Mouse (Mus musculus) left cerebral cortex, postnatal 4 days (tissue): ENCODE measurements at regions not wholly inside any gene's neighbourhood (a gene's known extent, or its start where the extent isn't known, plus 50 kb on each side); places are given as distances from the start of the nearest gene placed in this dataset.

Source experiments
- DNase-seq: peaks from one replicate; pipeline ENCODE4 v3.0.0-alpha.2; 2022
- intact Hi-C: fragments of 180-260 bp; cut with DNase I; formaldehyde crosslinking; loops from one replicate; pipeline ENCODE4 v1.15.1; 2025

DNA sequence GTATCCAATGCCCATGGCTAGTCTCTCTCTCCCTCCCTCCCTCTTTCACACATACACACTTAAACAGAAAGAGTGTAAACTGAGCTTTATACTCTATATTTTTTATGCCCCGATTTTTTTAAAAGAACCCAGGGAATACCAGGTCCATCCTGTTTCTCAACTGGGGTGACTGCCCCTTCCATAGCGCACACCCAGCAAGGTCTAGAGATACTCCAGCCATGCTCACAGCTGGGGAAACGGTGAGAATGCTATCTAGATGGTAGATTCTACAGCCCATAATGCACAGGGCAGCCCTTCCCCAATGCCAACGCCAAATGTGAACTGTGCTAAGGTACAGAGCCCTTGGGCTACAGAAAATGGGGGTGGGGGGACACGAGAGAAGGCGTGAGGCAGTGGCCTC lies 51.2 kb upstream of the Tln2 start:
- intact Hi-C loops: no loop called here
- no peak for DNase-seq

DNA sequence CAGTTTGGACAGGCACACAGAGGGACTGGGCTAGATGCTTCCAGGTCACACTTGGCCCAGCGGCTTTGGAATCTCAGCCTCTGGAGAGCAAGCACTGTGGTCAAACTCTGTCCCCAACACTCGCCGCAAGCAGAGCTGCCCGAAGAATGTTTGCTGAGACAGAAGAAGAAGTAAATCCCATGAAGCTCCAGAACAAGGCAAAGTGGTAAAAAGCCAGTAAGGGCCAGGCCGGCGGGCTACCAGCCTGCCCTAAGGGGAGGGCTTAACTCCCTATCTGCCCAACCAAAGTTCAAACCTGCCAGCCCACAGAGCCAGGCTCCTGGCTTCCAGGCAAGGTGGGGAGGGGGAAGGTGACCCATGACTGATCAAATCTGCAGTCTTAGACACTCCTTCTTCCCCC lies 52.2 kb upstream of the Tln2 start:
- DNase-seq: no peak
- intact Hi-C loops: no loop called here

DNA sequence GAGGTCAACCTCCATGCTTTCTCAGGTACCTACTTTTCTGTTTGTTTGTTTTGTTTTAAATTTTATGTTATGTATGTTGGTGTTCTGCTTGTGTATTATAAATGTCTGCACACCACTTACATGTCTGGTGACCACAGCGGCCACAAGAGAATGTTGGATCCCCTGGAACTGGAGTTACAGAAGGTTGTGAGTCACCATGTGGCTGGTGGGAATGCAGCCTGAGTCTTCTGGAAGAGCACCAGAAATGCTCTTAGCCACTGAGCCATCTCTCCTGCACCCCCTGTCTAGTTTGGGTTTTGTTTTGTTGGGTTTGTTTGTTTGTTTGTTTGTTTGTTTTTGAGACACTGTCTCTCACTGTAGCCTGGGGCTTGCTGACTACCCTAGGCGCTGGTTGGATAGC lies 52.6 kb upstream of the Tln2 start:
- intact Hi-C loops: no loop called here
- no peak for DNase-seq

DNA sequence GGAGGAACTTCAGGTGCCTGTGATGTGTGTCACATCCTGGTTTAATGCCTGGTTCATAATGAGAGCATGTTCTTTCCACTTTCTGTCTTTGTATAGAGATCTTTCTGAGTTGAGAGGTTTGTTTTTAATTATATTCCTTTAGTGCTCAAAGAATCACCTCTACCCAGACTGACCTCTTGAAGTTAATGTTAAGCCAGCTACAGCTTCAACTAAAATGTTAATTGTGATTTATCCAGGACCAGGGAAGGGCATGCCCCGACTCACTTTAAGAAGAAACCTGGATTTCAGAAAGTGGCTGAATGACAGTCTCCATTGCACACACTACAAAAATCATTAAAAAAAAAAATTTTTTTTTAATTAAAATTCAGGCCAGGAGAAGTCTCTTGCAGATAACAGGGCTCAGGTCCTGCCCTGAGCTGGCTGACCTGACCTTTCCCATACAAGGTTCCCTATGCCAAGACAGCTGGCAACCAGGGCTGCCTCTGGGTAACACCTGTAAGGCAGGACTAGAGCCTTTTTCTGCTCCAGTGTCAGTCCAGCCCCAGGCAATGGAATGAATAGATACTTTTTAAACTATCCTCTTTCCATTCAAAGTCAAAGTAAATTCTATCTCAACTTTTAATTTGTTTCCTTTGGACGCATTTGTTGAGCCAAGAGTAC lies 54.7 kb upstream of the Tln2 start:
- intact Hi-C loops: no loop called here
- DNase-seq: no peak

DNA sequence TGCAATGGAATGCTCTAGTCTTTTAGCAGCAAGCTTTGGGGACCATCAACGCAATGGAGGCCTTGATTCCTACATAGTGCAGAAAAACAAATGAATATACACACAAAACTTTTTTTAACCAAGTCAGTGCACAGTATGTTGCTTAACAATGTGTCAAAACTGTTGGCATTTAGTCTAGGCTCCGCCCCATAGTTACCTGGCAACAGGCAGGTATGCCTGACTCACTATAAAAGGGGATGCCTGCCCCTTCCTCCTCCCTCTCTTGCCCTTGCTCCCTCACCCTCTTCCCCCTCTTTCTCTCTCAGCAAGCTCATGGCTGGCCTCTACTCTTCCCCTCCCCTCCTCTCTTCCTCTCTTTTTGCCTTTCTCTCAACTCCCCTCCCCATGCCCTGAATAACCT lies 56.7 kb upstream of the Tln2 start:
- intact Hi-C loops: no loop called here
- no peak for DNase-seq

DNA sequence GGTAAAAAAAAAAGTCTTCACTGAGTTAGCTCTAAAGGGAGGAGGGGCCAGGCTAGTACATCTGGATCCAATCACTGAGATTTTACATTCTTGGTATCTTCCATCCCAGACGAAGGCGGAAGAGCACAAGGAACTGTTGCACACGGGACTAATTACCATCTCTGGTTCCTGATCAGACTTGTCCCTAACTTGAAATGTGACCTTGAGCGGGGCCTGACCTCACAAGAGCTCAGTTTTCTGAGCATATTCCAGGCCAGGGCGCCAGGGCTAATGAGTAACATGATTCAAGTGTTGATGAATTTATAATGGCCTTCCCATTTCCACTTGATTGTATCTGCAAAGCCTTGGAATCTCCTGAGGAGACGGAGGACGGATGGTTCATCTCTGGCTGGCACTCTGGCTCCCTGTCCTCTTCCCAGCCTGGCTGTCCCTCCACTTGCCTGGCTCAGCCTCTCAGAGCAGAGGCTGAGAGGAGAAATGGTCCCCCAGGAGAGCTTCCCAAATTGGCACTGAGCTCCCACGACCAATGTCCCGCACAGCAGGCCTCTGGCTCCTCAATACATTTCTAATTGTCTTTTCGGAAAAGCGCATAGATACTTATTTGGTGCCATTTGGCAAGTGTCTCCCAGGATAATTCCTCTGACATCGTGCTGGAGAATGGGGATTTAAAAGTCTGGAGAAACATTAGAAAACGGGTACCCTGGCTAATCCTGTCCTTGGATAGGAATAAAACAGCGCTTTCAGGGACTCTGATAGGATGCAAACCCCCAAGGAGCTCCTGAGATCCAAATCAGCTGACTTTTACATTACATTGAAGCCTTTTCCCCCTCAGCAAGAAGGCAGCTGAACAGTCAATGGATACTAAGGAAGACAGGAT lies 58.1 kb upstream of the Tln2 start:
- peak; percentile 64 for DNase-seq
- intact Hi-C loops: no loop called here

DNA sequence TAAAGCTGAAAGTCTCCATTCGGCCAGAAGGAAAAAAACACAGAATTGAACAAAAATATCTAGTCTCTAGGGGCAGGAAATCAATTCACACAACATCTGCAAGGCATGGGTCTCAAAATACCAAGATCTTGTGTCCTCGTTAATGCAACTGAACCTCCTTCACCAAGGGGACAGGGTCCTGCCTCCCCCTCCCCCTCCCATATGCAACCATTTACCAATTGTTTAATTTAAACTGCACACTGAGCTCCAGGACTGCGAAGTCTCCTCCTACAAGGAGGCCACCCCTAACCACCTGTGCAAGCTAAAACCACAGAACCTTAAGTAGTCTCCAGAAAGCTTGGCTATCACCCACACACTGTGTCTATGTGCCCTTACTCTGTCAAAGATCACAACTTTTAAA lies 61.4 kb upstream of the Tln2 start:
- DNase-seq: no peak

DNA sequence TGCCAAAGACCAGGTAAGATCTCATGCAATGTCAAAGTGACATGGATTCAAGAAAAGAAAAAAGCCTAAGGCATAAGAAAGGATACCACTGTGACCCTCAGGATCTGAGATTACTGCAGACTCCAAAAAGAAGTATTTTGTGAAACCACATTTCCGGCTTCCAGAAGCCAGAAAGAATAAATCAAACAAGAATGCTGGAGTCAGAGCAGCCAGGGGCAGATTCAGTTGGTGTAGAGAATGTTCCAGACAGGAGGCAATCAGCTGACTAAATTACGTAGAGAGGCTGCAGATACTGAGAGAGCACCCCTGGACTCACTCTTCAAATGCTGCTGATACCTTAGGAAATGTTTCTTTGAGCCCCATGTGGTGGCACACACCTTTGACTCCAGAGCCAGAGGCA lies 67.7 kb upstream of the Tln2 start:
- no peak for DNase-seq
- intact Hi-C loops: no loop called here

More for the DNA sequence above, 61.4 kb upstream of the Tln2 start:
- intact Hi-C loops: no loop called here

DNA sequence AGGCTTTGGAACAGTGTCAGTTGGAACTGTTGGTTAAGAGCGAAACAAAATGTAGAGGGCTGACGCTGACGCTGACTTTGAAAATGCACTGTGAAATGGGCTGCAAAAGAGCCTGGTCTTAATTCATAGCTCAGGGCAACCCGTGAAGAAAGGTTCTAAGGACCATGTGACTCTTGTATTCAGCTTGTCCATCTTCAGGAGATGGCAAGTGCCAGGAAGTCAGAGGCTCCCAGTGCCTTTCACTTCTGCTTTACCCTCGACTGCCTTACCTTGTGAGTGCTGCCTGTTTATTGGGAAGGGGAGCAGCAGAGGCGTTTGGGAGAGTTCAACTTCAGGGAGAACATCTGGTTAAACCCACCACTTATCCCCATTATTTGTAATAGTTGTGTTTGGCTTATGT lies 70.1 kb upstream of the Tln2 start:
- no peak for DNase-seq
- intact Hi-C loops: loop anchor here (5.0 to 10.0 kb wide), 2 partner anchors 315 to 587 kb away; no protein-coding TSS in a partner anchor

DNA sequence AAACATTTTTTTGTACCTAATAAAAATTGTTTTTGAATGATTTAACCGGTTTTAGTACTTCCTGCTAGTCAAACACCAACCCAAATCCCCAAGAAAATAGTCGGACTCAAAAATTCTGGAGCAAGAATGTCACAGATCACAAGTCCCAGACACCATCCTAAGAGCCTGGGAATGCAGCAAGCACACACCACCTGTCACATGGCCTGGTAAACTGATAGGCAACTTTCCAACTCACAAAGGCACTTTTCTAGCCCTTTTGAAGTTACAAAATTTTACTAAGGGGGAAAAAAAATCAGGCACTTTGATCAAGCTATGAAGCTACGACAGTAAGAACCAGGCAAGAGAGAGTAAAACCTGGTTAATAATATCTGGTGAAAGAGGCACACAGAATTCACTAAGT lies 70.7 kb upstream of the Tln2 start:
- intact Hi-C loops: loop anchor here (5.0 to 10.0 kb wide), 2 partner anchors 315 to 588 kb away; no protein-coding TSS in a partner anchor
- no peak for DNase-seq

DNA sequence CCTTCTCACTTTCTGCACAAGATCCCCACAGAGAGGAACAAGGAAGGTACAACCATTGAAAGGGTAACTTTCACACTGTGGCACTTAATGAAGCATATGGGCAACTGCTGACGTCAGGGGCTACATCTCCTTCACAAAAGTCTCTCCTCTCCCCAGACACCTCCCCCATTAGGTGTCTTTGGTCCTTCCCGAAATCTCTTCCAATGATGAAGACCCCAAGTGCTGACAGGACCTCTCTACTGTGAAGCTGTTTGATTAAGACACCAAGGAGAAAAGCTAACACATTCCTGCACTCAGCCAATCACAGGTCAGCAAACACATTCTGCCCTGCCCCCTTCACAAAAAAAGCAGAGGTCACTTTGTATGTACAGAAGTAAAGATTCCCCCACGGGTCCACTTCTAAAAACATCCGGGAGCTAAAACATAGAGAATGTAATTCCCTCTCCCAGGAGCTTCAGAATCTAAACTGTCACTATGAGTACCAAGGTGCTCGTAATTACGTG lies 72.3 kb upstream of the Tln2 start:
- intact Hi-C loops: loop anchor here (5.0 to 10.0 kb wide), 2 partner anchors 317 to 589 kb away; no protein-coding TSS in a partner anchor
- no peak for DNase-seq

DNA sequence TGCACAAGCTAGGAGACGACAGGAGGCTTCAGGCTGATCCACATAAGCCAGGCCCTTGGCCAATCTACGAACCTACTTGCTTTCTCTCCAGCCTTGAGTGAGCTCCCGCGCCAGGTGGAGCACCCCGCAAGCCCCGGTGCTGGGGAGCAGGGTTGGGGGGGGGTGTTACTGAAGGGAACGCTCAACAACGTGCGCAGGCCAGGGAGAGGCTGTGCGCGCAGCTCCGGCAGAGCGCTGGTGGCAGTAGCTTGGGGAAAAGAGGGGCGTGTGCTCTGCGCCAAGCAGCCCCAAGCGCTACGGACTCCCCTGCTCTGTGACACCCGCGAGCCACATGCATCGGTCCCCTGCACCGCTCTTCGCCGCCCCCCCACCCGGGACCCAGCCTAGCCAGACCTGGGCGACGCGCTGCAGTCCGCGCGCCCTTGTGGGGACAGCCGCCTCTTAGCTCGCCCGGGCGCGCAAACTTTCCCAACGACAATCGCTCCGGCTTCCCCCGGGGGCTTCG lies 73.1 kb upstream of the Tln2 start:
- DNase-seq: peak; percentile 13
- intact Hi-C loops: loop anchor here (5.0 to 10.0 kb wide), 2 partner anchors 318 to 590 kb away; no protein-coding TSS in a partner anchor

DNA sequence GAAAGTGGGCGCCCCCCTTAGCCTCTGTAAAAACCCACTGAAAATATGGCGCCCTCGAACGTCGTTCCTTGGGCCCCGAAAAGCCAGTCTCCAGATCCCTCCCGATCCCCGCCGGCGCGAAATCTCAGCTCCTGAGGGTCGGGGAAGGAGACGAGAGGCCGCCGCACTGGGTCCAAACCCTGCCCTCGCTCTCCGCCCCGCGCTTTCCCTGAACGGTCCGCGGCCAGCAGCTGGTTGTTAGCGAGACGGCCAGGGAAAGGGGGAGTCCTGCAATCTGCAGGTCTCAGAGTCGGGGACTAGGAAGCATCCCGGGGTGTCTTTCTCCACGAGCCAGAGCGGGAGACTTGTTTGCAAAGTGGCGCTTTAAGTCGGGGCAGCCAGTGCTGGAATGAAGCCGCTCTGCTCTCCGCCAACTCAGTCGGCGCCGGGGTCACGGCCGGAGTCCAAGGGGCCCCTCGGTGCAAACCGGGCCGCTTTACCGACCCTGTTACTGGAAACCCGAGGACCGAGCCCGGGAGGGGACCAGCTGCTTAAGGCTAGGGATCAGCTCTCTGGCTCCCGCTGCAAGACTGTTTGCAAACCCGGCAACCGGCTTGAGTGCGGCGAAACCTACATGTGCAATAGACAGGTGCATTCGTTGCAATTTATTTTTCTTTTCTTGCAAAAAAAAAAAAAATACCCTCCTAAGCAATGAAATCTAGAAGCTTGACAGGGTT lies 73.7 kb upstream of the Tln2 start:
- peak; percentile 32 for DNase-seq
- intact Hi-C loops: loop anchor here (5.0 to 10.0 kb wide), 2 partner anchors 318 to 591 kb away; no protein-coding TSS in a partner anchor

DNA sequence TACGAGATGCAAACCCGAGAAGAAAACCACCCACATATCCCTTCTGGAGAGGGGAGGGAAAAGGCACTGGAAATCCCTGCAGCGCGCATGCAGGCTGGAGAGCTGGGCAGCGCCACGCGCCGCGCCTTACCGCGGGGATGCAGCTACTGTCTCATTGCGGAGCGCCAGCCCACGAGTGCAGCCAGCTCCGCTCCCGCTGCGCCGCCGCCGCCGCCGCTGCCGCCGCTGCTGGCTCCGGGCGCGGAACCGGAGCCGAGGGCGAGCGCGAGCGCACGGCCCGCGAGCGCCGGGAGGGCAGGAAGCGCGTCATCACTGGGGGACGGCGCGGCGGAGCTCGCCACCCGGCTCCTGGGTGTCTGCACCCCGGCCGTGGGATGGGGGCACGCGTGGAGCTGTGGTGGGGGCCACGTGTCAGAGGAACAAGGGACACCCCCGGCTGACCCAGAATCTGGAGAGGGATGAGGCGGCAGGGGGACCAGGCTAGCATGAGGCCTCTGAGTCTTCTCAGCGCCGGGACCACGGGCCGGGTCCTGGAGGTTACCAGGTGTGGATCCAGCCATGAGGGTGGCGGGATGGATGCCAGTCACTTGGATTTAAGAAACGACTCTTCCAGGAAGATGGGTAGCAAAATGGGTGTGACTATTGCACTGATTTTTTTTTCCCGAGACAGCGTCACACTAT lies 74.4 kb upstream of the Tln2 start:
- peak; percentile 60 for DNase-seq
- intact Hi-C loops: loop anchor here (5.0 to 10.0 kb wide), 2 partner anchors 319 to 592 kb away; no protein-coding TSS in a partner anchor

DNA sequence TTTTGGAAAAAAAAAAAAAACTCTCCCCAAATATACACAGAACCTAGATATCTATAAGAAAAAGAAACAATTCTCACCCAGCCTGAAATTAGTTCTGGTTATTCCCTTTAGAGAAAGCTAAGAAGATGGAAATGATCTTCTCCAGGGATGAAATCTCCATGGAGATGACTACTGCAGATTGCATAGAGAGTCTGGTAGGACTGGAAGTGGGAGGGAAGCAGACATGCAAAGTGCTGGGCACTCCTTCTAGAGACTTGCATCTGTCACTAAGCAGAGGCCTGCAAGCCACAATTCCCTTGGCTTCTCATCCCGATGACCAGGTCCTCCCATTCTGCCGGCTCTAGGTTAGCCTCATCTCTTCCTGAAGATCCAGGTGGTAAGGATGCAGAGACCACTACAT lies 87.3 kb upstream of the Tln2 start:
- intact Hi-C loops: no loop called here
- DNase-seq: no peak

DNA sequence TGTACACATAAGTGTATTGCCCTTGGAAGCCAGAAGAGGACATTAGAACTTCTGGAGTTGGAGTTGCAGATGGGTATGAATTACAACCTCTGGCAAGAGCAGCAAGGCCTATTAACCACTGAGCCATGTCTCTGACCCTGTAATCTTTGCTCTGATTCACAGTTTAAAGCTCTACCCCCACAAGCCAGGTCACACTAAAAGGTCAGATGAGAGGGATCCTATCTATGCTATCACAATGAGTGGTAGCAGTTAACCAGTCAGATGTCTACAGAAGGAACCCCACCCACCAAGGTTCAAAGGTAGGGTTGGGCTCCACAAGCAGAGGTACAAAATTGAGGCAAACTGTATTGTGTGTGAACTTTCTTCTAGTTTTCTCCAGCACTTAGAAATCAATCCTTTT lies 94.5 kb upstream of the C2cd4b start:
- intact Hi-C loops: no loop called here
- no peak for DNase-seq

DNA sequence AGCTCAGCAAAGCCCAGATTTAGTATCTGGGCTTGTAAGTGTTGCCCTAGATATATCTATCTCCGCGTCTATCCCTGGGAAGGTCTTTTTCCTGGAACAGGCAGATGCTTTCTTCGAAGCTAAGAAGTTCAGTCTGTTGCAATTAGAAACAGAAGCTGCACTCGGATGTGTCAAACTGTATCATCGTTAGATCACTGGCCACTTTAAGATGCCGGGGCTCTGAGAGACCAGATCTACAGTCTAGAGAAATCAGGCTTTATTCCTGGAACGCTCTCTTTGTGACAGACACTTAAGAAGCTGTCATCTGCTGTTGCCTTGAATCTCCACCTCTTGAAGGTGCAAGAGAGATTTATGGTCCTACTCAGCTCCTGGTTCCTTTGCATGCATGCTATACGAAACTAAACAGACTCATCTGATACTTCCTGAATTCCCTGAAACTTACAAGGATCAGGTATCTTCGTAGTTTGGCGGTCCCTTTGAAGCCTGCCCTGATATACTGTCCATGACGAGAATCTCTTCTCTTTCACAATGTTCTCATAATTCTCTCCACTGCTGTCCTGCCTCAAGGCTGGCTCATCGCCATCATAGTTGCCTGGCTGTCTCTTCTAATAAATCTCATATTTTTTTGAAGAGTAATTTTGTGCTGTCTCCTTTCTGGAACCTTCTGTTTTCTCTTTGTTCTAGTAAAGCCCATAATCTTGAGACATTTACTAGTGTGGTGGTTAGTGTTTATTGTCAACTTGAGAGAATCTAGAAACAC lies 88.8 kb upstream of the C2cd4b start:
- DNase-seq: no peak
- intact Hi-C loops: no loop called here

DNA sequence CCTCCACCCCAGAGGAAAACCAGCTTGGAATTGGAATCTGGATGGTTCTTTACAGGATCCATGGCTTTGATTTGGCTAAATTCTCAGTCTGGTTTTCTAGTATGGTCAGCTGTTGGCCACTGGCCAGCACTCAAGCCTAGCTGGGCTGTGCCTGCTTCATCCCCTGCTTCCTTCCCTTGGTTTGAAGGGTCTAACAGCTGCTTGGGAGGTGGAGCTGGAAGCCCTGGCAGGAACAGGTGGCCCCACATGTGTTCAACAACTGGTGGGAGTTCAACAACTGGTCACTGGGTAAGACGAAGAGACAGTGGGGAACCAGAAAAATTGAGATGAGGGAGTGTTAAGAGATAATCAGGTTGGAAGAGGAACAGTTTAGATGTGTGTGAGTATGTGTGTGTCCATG lies 82.3 kb upstream of the C2cd4b start:
- no peak for DNase-seq
- intact Hi-C loops: no loop called here

DNA sequence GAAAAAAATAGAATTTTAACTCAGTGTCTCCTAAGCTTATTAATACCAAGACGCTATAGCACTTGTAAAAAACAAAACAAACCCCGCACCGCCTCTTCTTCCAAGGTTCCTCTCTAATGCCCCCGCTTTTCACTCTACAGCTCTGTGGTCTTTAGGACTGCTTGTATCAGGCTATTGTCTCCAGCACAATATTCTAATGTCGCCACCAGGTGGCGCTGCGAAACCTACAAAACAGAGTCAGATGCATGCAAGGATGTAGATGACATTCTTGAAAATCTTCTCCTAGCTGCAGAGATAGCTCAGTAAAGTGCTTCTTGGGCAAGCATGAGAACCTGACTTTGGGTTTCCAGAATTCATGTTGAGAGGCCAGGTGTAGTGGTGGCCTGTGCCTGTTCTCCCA lies 75.9 kb upstream of the C2cd4b start:
- peak; percentile 76 for DNase-seq
- intact Hi-C loops: loop anchor here (10.0 kb wide), 2 partner anchors 141 to 291 kb away; no protein-coding TSS in a partner anchor
